Mouse (Mus musculus) testis, postnatal 10 days (tissue): ENCODE results near the gene Ptpn7.

ENCODE experiments used
- DNase-seq: peaks from one replicate; pipeline ENCODE4 v3.0.0; 2021; ENCODE audit warnings: low spot score

Ptpn7 gene

GRCm38 (mm10) chr1:135159074-135159473, 26.6 kb downstream of the Ptpn7 start:
- no peak for DNase-seq

- no peak for DNase-seq
These were observed 27.1 kb downstream of the Ptpn7 start for GRCm38 (mm10) chr1:135159556-135160123.

GRCm38 (mm10) chr1:135160411-135161050, 28.0 kb downstream of the Ptpn7 start:
- DNase-seq, result no peak

GRCm38 (mm10) chr1:135162720-135163119, 30.2 kb downstream of the Ptpn7 start:
- DNase-seq, result no peak

GRCm38 (mm10) chr1:135167435-135167834, 34.9 kb downstream of the Ptpn7 start, which contains the start of gene Gpr37l1:
TSS of gene Gpr37l1 (minus strand) at chr1:135167681.
- no peak for DNase-seq

GRCm38 (mm10) chr1:135168453-135169200, 36.1 kb downstream of the Ptpn7 start:
- DNase-seq, result no peak

GRCm38 (mm10) chr1:135169556-135170224, 37.2 kb downstream of the Ptpn7 start:
- DNase-seq, result peak; percentile 74

GRCm38 (mm10) chr1:135170299-135170698, 37.8 kb downstream of the Ptpn7 start:
- DNase-seq, result no peak

- DNase-seq, result no peak
These were observed 38.7 kb downstream of the Ptpn7 start for GRCm38 (mm10) chr1:135171202-135171601.

- DNase-seq, result peak; percentile 77
These were observed 39.5 kb downstream of the Ptpn7 start for GRCm38 (mm10) chr1:135171984-135172383.

GRCm38 (mm10) chr1:135173311-135173710, 40.8 kb downstream of the Ptpn7 start:
- DNase-seq, result no peak

- DNase-seq, result no peak
These were observed 42.7 kb downstream of the Ptpn7 start for GRCm38 (mm10) chr1:135175176-135175575.

GRCm38 (mm10) chr1:135177724-135178123, 45.2 kb downstream of the Ptpn7 start:
- DNase-seq, result no peak

GRCm38 (mm10) chr1:135178863-135179262, 46.4 kb downstream of the Ptpn7 start:
- DNase-seq, result no peak

GRCm38 (mm10) chr1:135180830-135181229, 48.3 kb downstream of the Ptpn7 start:
- DNase-seq, result no peak

- DNase-seq, result no peak
These were observed 48.8 kb downstream of the Ptpn7 start for GRCm38 (mm10) chr1:135181275-135181674.

GRCm38 (mm10) chr1:135181880-135182623, 49.6 kb downstream of the Ptpn7 start:
- no peak for DNase-seq

- no peak for DNase-seq
These were observed 50.5 kb downstream of the Ptpn7 start for GRCm38 (mm10) chr1:135182975-135183374.

GRCm38 (mm10) chr1:135183448-135183847, 50.9 kb downstream of the Ptpn7 start:
- DNase-seq, result no peak

GRCm38 (mm10) chr1:135183941-135184570, 51.6 kb downstream of the Ptpn7 start:
- no peak for DNase-seq

- no peak for DNase-seq
These were observed 53.4 kb downstream of the Ptpn7 start for GRCm38 (mm10) chr1:135185936-135186335.
